Mouse (Mus musculus): ENCODE data around the gene Irf3.

- TF ChIP-seq POLR2A (IDR thresholded peaks at IDR 0.05; ENCODE audit: control insufficient read depth, low read depth, low read length) = no peak
- peak; percentile 65; the same call in 1 of the 2 replicates for TF ChIP-seq CTCF (IDR thresholded peaks at IDR 0.05; ENCODE audit: control insufficient read depth, insufficient read depth, insufficient replicate concordance, low read depth, low read length)
Observed at GRCm38 (mm10) chr7:45037720-45038361, 40.4 kb downstream of the Irf3 start.
